Mouse (Mus musculus) lung, adult 2 months (tissue): ENCODE results near the gene 6430531B16Rik.

Experiments
- CTCF ChIP-seq: fragments of 200-500 bp; IDR thresholded peaks from 2 replicates; pipeline ENCODE4 v1.5.1; 2011; ENCODE audit warnings: mild to moderate bottlenecking, low read length, control low read depth; ENCODE audit not compliant: insufficient read depth
- POLR2A ChIP-seq: fragments of 200-500 bp; IDR thresholded peaks from 2 replicates; pipeline ENCODE4 v1.6.1; 2011; ENCODE audit warnings: low read depth, mild to moderate bottlenecking, control low read depth, low read length, borderline replicate concordance; ENCODE audit errors: extremely low read depth

DNA sequence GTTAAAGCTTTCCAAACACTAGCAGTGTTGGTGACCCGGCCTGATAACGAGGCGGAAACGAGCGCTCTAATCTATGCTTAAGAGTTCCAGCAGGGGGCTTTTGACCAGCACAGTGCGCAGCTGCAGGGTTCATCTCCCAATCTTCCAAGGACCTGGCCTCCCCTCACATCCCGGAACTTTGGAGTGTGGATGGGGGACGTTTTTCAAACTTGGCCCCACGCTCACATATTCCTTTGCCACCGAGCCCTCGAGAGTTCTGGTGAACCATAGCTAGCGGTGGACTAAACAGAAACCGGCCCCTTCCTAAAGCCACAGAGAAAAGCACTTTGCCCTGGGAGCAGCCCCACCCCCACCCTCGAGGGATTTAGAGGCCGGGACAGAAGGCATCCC, 28.7 kb downstream of the 6430531B16Rik start:
- TF ChIP-seq CTCF (peak; percentile 59), POLR2A (peak; percentile 23; the same call in 1 of the 2 replicates)
